Mouse (Mus musculus) liver, embryonic 12.5 days (tissue): ENCODE measurements around the gene Otog. TPM values are rescaled to one million over a fixed set of nuclear protein-coding genes. Genes with fewer than 3 reads are reported as not detected.

Source experiments
- ATAC-seq: fragments of 200-750 bp; cut with Nextera tagmentation; 2 replicates; pipeline ENCODE4 v1.8.0; 2017; ENCODE audit warnings: moderate number of reproducible peaks, mild to moderate bottlenecking, moderate library complexity
- H3K27ac ChIP-seq: fragments of 300-500 bp; sonication (generic); 2 replicates; pipeline ENCODE4 v1.5.1; 2016; ENCODE audit warnings: mild to moderate bottlenecking
- H3K27me3 ChIP-seq: fragments of 300-500 bp; sonication (generic); replicated peaks from 2 replicates; pipeline ENCODE4 v1.6.1; 2016; ENCODE audit warnings: mild to moderate bottlenecking, moderate library complexity
- H3K36me3 ChIP-seq: fragments of 300-500 bp; sonication (generic); 2 replicates; pipeline ENCODE4 v1.6.1; 2016; ENCODE audit warnings: mild to moderate bottlenecking, moderate library complexity
- H3K4me1 ChIP-seq: fragments of 300-500 bp; sonication (generic); 2 replicates; pipeline ENCODE4 v1.6.1; 2016
- H3K4me2 ChIP-seq: fragments of 300-500 bp; sonication (generic); 2 replicates; pipeline ENCODE4 v1.6.1; 2016; ENCODE audit warnings: mild to moderate bottlenecking, moderate library complexity
- H3K4me3 ChIP-seq: fragments of 300-500 bp; sonication (generic); 2 replicates; pipeline ENCODE4 v1.5.1; 2016; ENCODE audit warnings: mild to moderate bottlenecking, moderate library complexity
- H3K9ac ChIP-seq: fragments of 300-500 bp; sonication (generic); 2 replicates; pipeline ENCODE4 v1.6.1; 2016; ENCODE audit warnings: mild to moderate bottlenecking, moderate library complexity
- H3K9me3 ChIP-seq: fragments of 300-500 bp; sonication (generic); replicated peaks from 2 replicates; pipeline ENCODE4 v1.6.1; 2016; ENCODE audit warnings: mild to moderate bottlenecking, moderate library complexity
- WGBS: fragments of 180-500 bp; shearing (Covaris S2); methylation state at CpG from one replicate; pipeline ENCODE4 v1.1.7; 2016; ENCODE audit not compliant: insufficient replicate concordance; 5-methylcytosine and 5-hydroxymethylcytosine counted together
- polyA plus RNA-seq: library from polyadenylated mRNA; unstranded; fragments of >200 nt; fragmentation: Nextera tagmentation; extraction: Ambion mirVana; gene quantifications from 2 replicates; pipeline ENCODE4 v1.2.1, GENCODE M21; 2016

Otog gene
- polyA plus RNA-seq, 1 experiment from 2014 or later: not detected

- H3K4me1 ChIP-seq: no peaks in the 10 kb centered on the region
- H3K4me2 ChIP-seq: no peak overlapping the region
- no peaks in the 10 kb centered on the region for H3K9me3 ChIP-seq
- 45% methylated on average over 18 of the region's 18 CpGs for WGBS
- no peaks in the 10 kb centered on the region for H3K36me3 ChIP-seq
- H3K9ac ChIP-seq: no peak overlapping the region
- ATAC-seq: no peak
- no peak overlapping the region for H3K27ac ChIP-seq
- peaks cover 10% of the 10 kb centered on the region; the same call in 1 of the 2 replicates for H3K27me3 ChIP-seq
- H3K4me3 ChIP-seq: no peak overlapping the region
Observed at GRCm38 (mm10) chr7:46235948-46236347, 4.8 kb upstream of the Otog start.

GRCm38 (mm10) chr7:46236363-46236762 lies 4.4 kb upstream of the Otog start:
- no peak overlapping the region for H3K4me3 ChIP-seq
- no peak overlapping the region for H3K27ac ChIP-seq
- peaks cover 10% of the 10 kb centered on the region; the same call in 1 of the 2 replicates for H3K27me3 ChIP-seq
- H3K9ac ChIP-seq: no peak overlapping the region
- H3K4me2 ChIP-seq: no peak overlapping the region
- H3K9me3 ChIP-seq: no peaks in the 10 kb centered on the region
- no peaks in the 10 kb centered on the region for H3K4me1 ChIP-seq
- no peak for ATAC-seq
- H3K36me3 ChIP-seq: no peaks in the 10 kb centered on the region
- 67% methylated on average over 15 of the region's 15 CpGs for WGBS

- peaks cover 10% of the 10 kb centered on the region; the same call in 1 of the 2 replicates for H3K27me3 ChIP-seq
- H3K9ac ChIP-seq: no peak overlapping the region
- no peaks in the 10 kb centered on the region for H3K4me1 ChIP-seq
- ATAC-seq: no peak
- no peak overlapping the region for H3K27ac ChIP-seq
- H3K4me2 ChIP-seq: no peak overlapping the region
- WGBS: 61% methylated on average over 7 of the region's 7 CpGs
- H3K4me3 ChIP-seq: no peak overlapping the region
- H3K9me3 ChIP-seq: no peaks in the 10 kb centered on the region
- H3K36me3 ChIP-seq: no peaks in the 10 kb centered on the region
Observed at GRCm38 (mm10) chr7:46237192-46237591, 3.6 kb upstream of the Otog start.

- 22% methylated on average over 10 of the region's 10 CpGs for WGBS
- H3K9me3 ChIP-seq: no peaks in the 10 kb centered on the region
- no peak for ATAC-seq
- no peak within 1 kb of the TSS for H3K4me2 ChIP-seq
- no peak within 1 kb of the TSS for H3K9ac ChIP-seq
- no peak within 1 kb of the TSS for H3K4me3 ChIP-seq
- H3K4me1 ChIP-seq: no peaks in the 10 kb centered on the region
- H3K36me3 ChIP-seq: no peaks in the 10 kb centered on the region
- H3K27ac ChIP-seq: no peak within 1 kb of the TSS
- H3K27me3 ChIP-seq: peaks cover 10% of the 10 kb centered on the region; the same call in 1 of the 2 replicates
Observed at GRCm38 (mm10) chr7:46238346-46238745, 2.4 kb upstream of the Otog start, which contains the start of gene Ush1c. Gene Ush1c (minus strand): TSS chr7:46238503.

- no peak for ATAC-seq
- no peak overlapping the region for H3K9ac ChIP-seq
- H3K27me3 ChIP-seq: peaks cover 10% of the 10 kb centered on the region; the same call in 1 of the 2 replicates
- H3K4me3 ChIP-seq: no peak overlapping the region
- no peaks in the 10 kb centered on the region for H3K9me3 ChIP-seq
- H3K4me2 ChIP-seq: no peak overlapping the region
- no peaks in the 10 kb centered on the region for H3K36me3 ChIP-seq
- H3K27ac ChIP-seq: no peak overlapping the region
- H3K4me1 ChIP-seq: no peaks in the 10 kb centered on the region
- WGBS: 62% methylated on average over 4 of the region's 4 CpGs
Observed at GRCm38 (mm10) chr7:46240091-46240490, 696 bp upstream of the Otog start.

GRCm38 (mm10) chr7:46246876-46247275 lies 6.1 kb downstream of the Otog start:
- no peak overlapping the region for H3K4me2 ChIP-seq
- H3K9ac ChIP-seq: no peak overlapping the region
- H3K27ac ChIP-seq: no peak overlapping the region
- H3K4me1 ChIP-seq: no peaks in the 10 kb centered on the region
- no peaks in the 10 kb centered on the region; the same call in 1 of the 2 replicates for H3K27me3 ChIP-seq
- no peak for ATAC-seq
- H3K4me3 ChIP-seq: no peak overlapping the region
- no peaks in the 10 kb centered on the region for H3K36me3 ChIP-seq
- no peaks in the 10 kb centered on the region for H3K9me3 ChIP-seq

GRCm38 (mm10) chr7:46247606-46248005 lies 6.8 kb downstream of the Otog start:
- no peaks in the 10 kb centered on the region; the same call in 1 of the 2 replicates for H3K27me3 ChIP-seq
- no peak overlapping the region for H3K27ac ChIP-seq
- no peak overlapping the region for H3K4me3 ChIP-seq
- H3K9me3 ChIP-seq: no peaks in the 10 kb centered on the region
- WGBS: 52% methylated on average over 3 of the region's 3 CpGs
- no peak overlapping the region for H3K9ac ChIP-seq
- H3K4me1 ChIP-seq: no peaks in the 10 kb centered on the region
- no peak for ATAC-seq
- H3K4me2 ChIP-seq: no peak overlapping the region
- no peaks in the 10 kb centered on the region for H3K36me3 ChIP-seq

GRCm38 (mm10) chr7:46251841-46252240 lies 11.1 kb downstream of the Otog start:
- Histone ChIP-seq H3K4me2 (no peak overlapping the region), H3K9me3 (no peaks in the 10 kb centered on the region), H3K36me3 (no peaks in the 10 kb centered on the region), H3K9ac (no peak overlapping the region), H3K4me1 (no peaks in the 10 kb centered on the region), H3K4me3 (no peak overlapping the region), H3K27ac (no peak overlapping the region), H3K27me3 (no peaks in the 10 kb centered on the region; the same call in 1 of the 2 replicates)
- no peak for ATAC-seq
- 62% methylated on average over 4 of the region's 4 CpGs for WGBS

- ATAC-seq: no peak
- Histone ChIP-seq H3K4me3 (no peak overlapping the region), H3K9me3 (no peaks in the 10 kb centered on the region), H3K9ac (no peak overlapping the region), H3K27me3 (no peaks in the 10 kb centered on the region; the same call in 1 of the 2 replicates), H3K27ac (no peak overlapping the region), H3K36me3 (no peaks in the 10 kb centered on the region), H3K4me2 (no peak overlapping the region), H3K4me1 (no peaks in the 10 kb centered on the region)
- WGBS: 37% methylated on average over 5 of the region's 5 CpGs
Observed at GRCm38 (mm10) chr7:46276156-46276555, 35.4 kb downstream of the Otog start.

GRCm38 (mm10) chr7:46279946-46280345 lies 39.2 kb downstream of the Otog start:
- H3K9me3 ChIP-seq: no peaks in the 10 kb centered on the region
- WGBS: 6% methylated on average over 6 of the region's 6 CpGs
- H3K4me3 ChIP-seq: no peak overlapping the region
- peaks cover 16% of the 10 kb centered on the region for H3K27me3 ChIP-seq
- no peaks in the 10 kb centered on the region for H3K4me1 ChIP-seq
- no peak for ATAC-seq
- H3K4me2 ChIP-seq: no peak overlapping the region
- H3K9ac ChIP-seq: no peak overlapping the region
- H3K27ac ChIP-seq: no peak overlapping the region
- no peaks in the 10 kb centered on the region for H3K36me3 ChIP-seq

GRCm38 (mm10) chr7:46280896-46281295 lies 40.1 kb downstream of the Otog start:
- H3K9ac ChIP-seq: no peak overlapping the region
- no peak overlapping the region for H3K27ac ChIP-seq
- no peaks in the 10 kb centered on the region for H3K9me3 ChIP-seq
- H3K27me3 ChIP-seq: peaks cover 16% of the 10 kb centered on the region
- ATAC-seq: no peak
- H3K4me3 ChIP-seq: no peak overlapping the region
- no peaks in the 10 kb centered on the region for H3K4me1 ChIP-seq
- no peak overlapping the region for H3K4me2 ChIP-seq
- H3K36me3 ChIP-seq: no peaks in the 10 kb centered on the region

GRCm38 (mm10) chr7:46282276-46282675 lies 41.5 kb downstream of the Otog start:
- no peaks in the 10 kb centered on the region for H3K9me3 ChIP-seq
- WGBS: 45% methylated on average over 7 of the region's 7 CpGs
- H3K4me2 ChIP-seq: no peak overlapping the region
- no peaks in the 10 kb centered on the region for H3K4me1 ChIP-seq
- no peak overlapping the region for H3K4me3 ChIP-seq
- no peak overlapping the region for H3K9ac ChIP-seq
- ATAC-seq: no peak
- no peaks in the 10 kb centered on the region for H3K36me3 ChIP-seq
- peaks cover 16% of the 10 kb centered on the region for H3K27me3 ChIP-seq
- H3K27ac ChIP-seq: no peak overlapping the region

- Histone ChIP-seq H3K4me3 (no peak overlapping the region), H3K9ac (no peak overlapping the region), H3K27ac (no peak overlapping the region), H3K4me2 (no peak overlapping the region), H3K27me3 (peaks cover 16% of the 10 kb centered on the region), H3K36me3 (no peaks in the 10 kb centered on the region), H3K4me1 (no peaks in the 10 kb centered on the region), H3K9me3 (no peaks in the 10 kb centered on the region)
- 75% methylated on average over 10 of the region's 10 CpGs for whole genome bisulfite sequencing
- ATAC-seq: no peak
Observed at GRCm38 (mm10) chr7:46283681-46284080, 42.9 kb downstream of the Otog start.
